Mouse (Mus musculus) C2C12 (cell line): ENCODE results near the gene Pou6f2. TPM values are rescaled to one million over a fixed set of nuclear protein-coding genes. Genes with fewer than 3 reads are reported as not detected.

ENCODE experiments used
- H3K27me3 ChIP-seq: one replicate; pipeline ENCODE4 v1.6.1; 2011; ENCODE audit not compliant: control insufficient read depth, insufficient read depth, insufficient read length
- H3K36me3 ChIP-seq: one replicate; pipeline ENCODE4 v1.6.1; 2011; ENCODE audit not compliant: control insufficient read depth, insufficient read depth
- H3K4me3 ChIP-seq: one replicate; pipeline ENCODE4 v1.5.1; 2011; ENCODE audit warnings: mild to moderate bottlenecking, control low read depth; ENCODE audit not compliant: poor library complexity, insufficient read depth, severe bottlenecking
- H3K79me2 ChIP-seq: one replicate; pipeline ENCODE4 v1.6.1; 2011; ENCODE audit not compliant: control insufficient read depth, insufficient read depth
- H3K79me3 ChIP-seq: one replicate; pipeline ENCODE4 v1.6.1; 2011; ENCODE audit warnings: low read depth, control low read depth
- H3ac ChIP-seq: one replicate; pipeline ENCODE3; 2011; ENCODE audit warnings: low read depth; ENCODE audit not compliant: control insufficient read depth, insufficient read length
- CEBPB ChIP-seq: IDR thresholded peaks from one replicate; pipeline ENCODE4 v1.6.1; 2011; ENCODE audit warnings: low read depth, mild to moderate bottlenecking, control low read depth, moderate library complexity
- CTCF ChIP-seq: IDR thresholded peaks from one replicate; pipeline ENCODE4 v1.5.1; 2011; ENCODE audit not compliant: control insufficient read depth, insufficient read depth, insufficient read length
- FOSL1 ChIP-seq: IDR thresholded peaks from one replicate; pipeline ENCODE4 v1.8.0; 2011; ENCODE audit warnings: mild to moderate bottlenecking, low read length; ENCODE audit not compliant: poor library complexity, insufficient read depth, severe bottlenecking
- MAX ChIP-seq: IDR thresholded peaks from one replicate; pipeline ENCODE4 v1.6.1; 2011; ENCODE audit warnings: mild to moderate bottlenecking, control low read depth
- MYOD1 ChIP-seq: IDR thresholded peaks from one replicate; pipeline ENCODE4 v1.6.1; 2011; ENCODE audit warnings: low read depth; ENCODE audit not compliant: control insufficient read depth, insufficient read length
- MYOG ChIP-seq: IDR thresholded peaks from one replicate; pipeline ENCODE4 v1.6.1; 2011; ENCODE audit not compliant: control insufficient read depth, insufficient read length; ENCODE audit errors: extremely low read depth
- USF1 ChIP-seq: IDR thresholded peaks from one replicate; pipeline ENCODE4 v1.6.1; 2011; ENCODE audit warnings: low read depth, mild to moderate bottlenecking, control low read depth, moderate library complexity
- polyA plus RNA-seq: library from polyadenylated mRNA; unstranded; fragments of >200 nt; fragmentation: generic; extraction: Trizol; gene quantifications from one replicate; pipeline ENCODE4 v1.2.1, GENCODE M21; 2012; ENCODE audit warnings: missing spikeins

Gene Pou6f2
- polyA plus RNA-seq, 1 experiment: not detected

DNA sequence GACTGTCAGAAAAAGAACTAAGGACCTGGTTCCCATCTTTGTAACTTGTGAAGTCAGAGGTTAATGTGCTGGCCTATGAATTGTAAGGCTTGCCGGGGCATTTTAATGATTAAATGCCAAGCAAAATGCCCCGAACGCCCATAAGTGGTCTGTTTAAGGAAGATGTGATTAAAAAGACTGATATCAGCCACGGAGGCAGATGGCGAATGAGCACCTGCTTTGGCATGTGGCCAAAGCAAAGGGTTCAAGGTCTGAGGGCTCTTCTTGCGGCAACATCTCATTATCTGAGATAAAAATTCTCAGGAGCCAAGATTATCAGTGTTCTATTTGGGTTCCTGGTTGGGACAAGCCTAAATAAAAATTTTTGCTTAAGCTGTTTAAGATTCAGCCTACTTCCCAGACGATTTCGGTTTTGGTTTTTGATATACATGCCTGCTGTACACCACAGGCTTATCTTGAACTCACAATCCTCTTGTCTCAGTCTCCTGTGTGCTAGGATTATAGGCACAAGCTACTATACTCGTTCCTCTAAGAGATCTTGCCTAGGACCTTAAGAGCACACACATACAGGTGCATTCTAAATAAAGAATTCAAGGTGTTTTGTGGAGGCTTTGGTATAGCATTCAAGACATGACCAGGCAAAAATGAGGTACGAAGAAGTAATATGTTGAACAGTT lies 315.9 kb downstream of the Pou6f2 start:
- H3K79me3 ChIP-seq: no peaks in the 10 kb centered on the region
- H3K4me3 ChIP-seq: no peak overlapping the region
- H3ac ChIP-seq: no peak overlapping the region
- H3K36me3 ChIP-seq: no peaks in the 10 kb centered on the region
- TF ChIP-seq USF1: no peak
- no peak for TF ChIP-seq MYOD1
- no peak for TF ChIP-seq CTCF
- TF ChIP-seq MAX: no peak
- no peak for TF ChIP-seq FOSL1
- TF ChIP-seq CEBPB: no peak
- no peak for TF ChIP-seq MYOG
- no peaks in the 10 kb centered on the region for H3K27me3 ChIP-seq
- H3K79me2 ChIP-seq: no peaks in the 10 kb centered on the region
